Comparison of ENCODE assay signal across 12 mouse cellular contexts in genomic region chr12:3788421-3789051, GRCm38 (mm10). TPM values are rescaled to one million over a fixed set of nuclear protein-coding genes. Genes with fewer than 3 reads are reported as not detected.
DNase-seq lines count a peak whose midpoint lies in the region; ATAC-seq and TF ChIP-seq lines count a peak whose summit lies in the region.
"Had no signal": no experiment of that assay in that cellular context is flagged by ENCODE, and none has a peak within 500 bp of the region (broad histone marks: within the 10 kb centered on the region; RNA-seq: fewer than 3 reads in every experiment).

No protein-coding gene starts in this region.

- no peak for TF ChIP-seq CTCF in forebrain, postnatal 0 days (IDR thresholded peaks at IDR 0.05; ENCODE audit: low read depth)

- peak overlapping the region; percentile 53; the same call in 1 of the 2 replicates for H3K27ac ChIP-seq in forebrain, embryonic 10.5 days
- H3K27ac ChIP-seq in forebrain, postnatal 0 days (ENCODE audit: low read depth, low read length), result no peak overlapping the region
- H3K27ac ChIP-seq in kidney, embryonic 16.5 days (ENCODE audit: low read length), result peak overlapping the region; percentile 52; the same call in 1 of the 2 replicates
- H3K27ac ChIP-seq in limb, embryonic 11.5 days (replicated peaks; ENCODE audit: low read depth, low read length), result peak overlapping the region; percentile 39; the same call in 1 of the 2 replicates
- H3K27ac ChIP-seq: neural tube, embryonic 13.5 days had no signal

- peaks cover 59% of the 10 kb centered on the region for H3K4me1 ChIP-seq in forebrain, embryonic 10.5 days
- H3K4me1 ChIP-seq in forebrain, postnatal 0 days (ENCODE audit: insufficient read depth), result peaks cover 4% of the 10 kb centered on the region; the same call in 1 of the 2 replicates
- H3K4me1 ChIP-seq in kidney, embryonic 16.5 days (ENCODE audit: insufficient read depth, low read length), result peaks cover 55% of the 10 kb centered on the region
- peaks cover 21% of the 10 kb centered on the region for H3K4me1 ChIP-seq in limb, embryonic 11.5 days (ENCODE audit: control insufficient read depth, insufficient read depth, low read length)

- no peaks in the 10 kb centered on the region for H3K36me3 ChIP-seq in forebrain, embryonic 10.5 days (replicated peaks)
- no peaks in the 10 kb centered on the region for H3K36me3 ChIP-seq in forebrain, postnatal 0 days (ENCODE audit: insufficient read depth)
- H3K36me3 ChIP-seq in kidney, embryonic 16.5 days (ENCODE audit: insufficient read depth, low read length), result no peaks in the 10 kb centered on the region
- H3K36me3 ChIP-seq in limb, embryonic 11.5 days (ENCODE audit: control insufficient read depth, insufficient read depth, low read length), result no peaks in the 10 kb centered on the region
- H3K36me3 ChIP-seq: neural tube, embryonic 13.5 days had no signal

- H3K27me3 ChIP-seq in forebrain, embryonic 10.5 days (ENCODE audit: poor library complexity, severe bottlenecking), result peaks cover 26% of the 10 kb centered on the region
- H3K27me3 ChIP-seq in forebrain, postnatal 0 days (ENCODE audit: insufficient read depth, low read length), result no peaks in the 10 kb centered on the region
- no peaks in the 10 kb centered on the region for H3K27me3 ChIP-seq in kidney, embryonic 16.5 days (ENCODE audit: insufficient read depth, low read length)
- no peaks in the 10 kb centered on the region for H3K27me3 ChIP-seq in limb, embryonic 11.5 days (ENCODE audit: control insufficient read depth, insufficient read depth, low read length)
- H3K27me3 ChIP-seq: neural tube, embryonic 13.5 days had no signal

- H3K4me2 ChIP-seq in forebrain, postnatal 0 days (ENCODE audit: low read depth), result no peak overlapping the region
- H3K4me2 ChIP-seq in kidney, embryonic 16.5 days (replicated peaks; ENCODE audit: low read depth, low read length), result no peak overlapping the region
- H3K4me2 ChIP-seq in limb, embryonic 11.5 days (ENCODE audit: low read depth, severe bottlenecking), result no peak overlapping the region
- H3K4me2 ChIP-seq: neural tube, embryonic 13.5 days had no signal

- H3K9me3 ChIP-seq in forebrain, embryonic 10.5 days, result no peaks in the 10 kb centered on the region
- no peaks in the 10 kb centered on the region for H3K9me3 ChIP-seq in forebrain, postnatal 0 days (ENCODE audit: low read length)
- H3K9me3 ChIP-seq in kidney, embryonic 16.5 days (ENCODE audit: low read length), result no peaks in the 10 kb centered on the region
- no peaks in the 10 kb centered on the region for H3K9me3 ChIP-seq in limb, embryonic 11.5 days (ENCODE audit: control insufficient read depth, low read length)
- H3K9me3 ChIP-seq: neural tube, embryonic 13.5 days had no signal

- no peak for DNase-seq in forebrain, embryonic 10.5 days (ENCODE audit: extremely low spot score, low spot score)
- no peak for DNase-seq in forebrain, postnatal 0 days
- no peak for DNase-seq in kidney, adult 8-10 months
- peak; percentile 23 for DNase-seq in adrenal gland, postnatal 25 days
- peak; percentile 66 for DNase-seq in limb, embryonic 11.5 days (ENCODE audit: low spot score)
- no peak for DNase-seq in frontal cortex, postnatal 10 days (ENCODE audit: low spot score in 2 of 2)
- no peak for DNase-seq in spleen, postnatal 4 days (ENCODE audit: low spot score in 2 of 2)
- DNase-seq: heart, adult 11 months; spleen, adult 18-20 months had no signal

- no peak overlapping the region for H3K9ac ChIP-seq in forebrain, postnatal 0 days
- H3K9ac ChIP-seq in kidney, embryonic 16.5 days (replicated peaks; ENCODE audit: low read length), result no peak overlapping the region
- no peak overlapping the region for H3K9ac ChIP-seq in limb, embryonic 11.5 days (ENCODE audit: low read length)
- H3K9ac ChIP-seq: neural tube, embryonic 13.5 days had no signal

- ATAC-seq in forebrain, postnatal 0 days, result no peak
- no peak for ATAC-seq in kidney, embryonic 16.5 days (ENCODE audit: low FRiP score, low TSS enrichment)
- ATAC-seq in limb, embryonic 11.5 days (ENCODE audit: insufficient number of reproducible peaks, low FRiP score, low TSS enrichment, low read depth), result 0 out of 2 replicates have a peak, but pooled peaks have one; percentile 13
- ATAC-seq: activated CD4-positive, CD25-positive, alpha-beta regulatory T cell, adult 4 months had no signal

- 53% methylated on average over 5 of the region's 5 CpGs for WGBS in forebrain, embryonic 10.5 days
- 32% methylated on average over 5 of the region's 5 CpGs for WGBS in forebrain, postnatal 0 days
- 54% methylated on average over 5 of the region's 5 CpGs for WGBS in kidney, embryonic 16.5 days
- WGBS in limb, embryonic 11.5 days, result 45% methylated on average over 5 of the region's 5 CpGs

- no peak overlapping the region for H3K4me3 ChIP-seq in forebrain, embryonic 10.5 days
- H3K4me3 ChIP-seq in forebrain, postnatal 0 days (ENCODE audit: low read depth, low read length), result no peak overlapping the region
- no peak overlapping the region for H3K4me3 ChIP-seq in kidney, embryonic 16.5 days (ENCODE audit: low read length)
- H3K4me3 ChIP-seq in limb, embryonic 11.5 days (ENCODE audit: low read depth, low read length), result no peak overlapping the region
- H3K4me3 ChIP-seq: neural tube, embryonic 13.5 days had no signal

RNA-seq across cellular contexts. Expression of gene Dnmt3a, which starts 17.3 kb away (rescaled TPM):
- polyA plus RNA-seq in forebrain, embryonic 10.5 days (2016; fragmentation: Nextera tagmentation; extraction: Ambion mirVana), result 117 and 119 TPM in 2 replicates
- 54.8 and 72.8 TPM in 2 replicates for total RNA-seq in forebrain, postnatal 0 days (2014; rRNA removed)
- polyA plus RNA-seq in forebrain, postnatal 0 days (2015; fragmentation: Nextera tagmentation; extraction: Ambion mirVana), result 51.1 and 91.4 TPM in 2 replicates
- polyA plus RNA-seq in kidney, embryonic 16.5 days (2015; fragmentation: Nextera tagmentation; extraction: Ambion mirVana), result 82.9 and 88.1 TPM in 2 replicates
- total RNA-seq in adrenal gland, postnatal 25 days (2021), result 62.9 and 86.0 TPM in 2 replicates
- polyA plus RNA-seq in limb, embryonic 11.5 days (2014; fragmentation: Nextera tagmentation; extraction: Ambion mirVana), result 158 and 179 TPM in 2 replicates

Comparison
In these comparisons a context has a peak if more than half of its experiments do, and no peak if none do; other contexts are left out.
1. DNase-seq: peak in adrenal gland, postnatal 25 days (single experiment) and limb, embryonic 11.5 days (single experiment); none in forebrain, embryonic 10.5 days (single experiment), forebrain, postnatal 0 days (single experiment), kidney, adult 8-10 months (0 of 2), frontal cortex, postnatal 10 days (0 of 2) and spleen, postnatal 4 days (0 of 2).